25 mouse cellular contexts compared by ENCODE assay signal in the genomic region with DNA sequence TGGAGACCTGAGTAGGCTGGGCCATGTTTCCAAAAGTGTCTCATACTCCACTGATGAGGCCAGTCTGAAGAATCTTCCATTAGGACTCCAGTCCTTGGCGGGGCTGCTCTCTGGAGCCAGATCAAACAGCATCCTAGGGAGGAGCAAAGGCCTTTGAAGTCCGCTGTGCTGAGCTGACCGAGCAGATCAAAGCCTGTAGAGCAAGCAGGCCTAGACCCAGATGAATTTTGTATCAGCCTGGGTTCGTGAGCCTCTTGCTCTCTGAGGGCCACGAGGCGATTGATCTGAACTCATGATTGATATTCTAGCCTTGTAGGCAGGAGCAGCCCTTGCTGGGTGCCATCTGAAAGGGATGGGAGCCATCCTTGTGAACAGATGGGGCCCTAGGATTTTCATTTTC. TPM values are rescaled to one million over a fixed set of nuclear protein-coding genes. Genes with fewer than 3 reads are reported as not detected.
A peak's percentile ranks its signal among the peaks of the same experiment; 100 is the strongest.
DNase-seq lines count a peak whose midpoint lies in the region; ATAC-seq and TF ChIP-seq lines count a peak whose summit lies in the region.
"Had no signal": no experiment of that assay in that cellular context is flagged by ENCODE, and none has a peak within 500 bp of the region (broad histone marks: within the 10 kb centered on the region; RNA-seq: fewer than 3 reads in every experiment).

No protein-coding gene starts in this region.

- H3K9ac ChIP-seq in hindbrain, postnatal 0 days (replicated peaks; ENCODE audit: low read length): no peak overlapping the region
- no peak overlapping the region; the same call in 1 of the 2 replicates for H3K9ac ChIP-seq in midbrain, embryonic 13.5 days (replicated peaks)
- H3K9ac ChIP-seq in midbrain, postnatal 0 days (replicated peaks; ENCODE audit: low read length, poor library complexity, severe bottlenecking): peak overlapping the region; percentile 33; the same call in 1 of the 2 replicates
- H3K9ac ChIP-seq: limb, embryonic 15.5 days had no signal

- DNase-seq in adrenal gland, adult (ENCODE audit: inconsistent age in 2 of 2, low spot score in 1 of 2): peak; percentile 68 to 80
- DNase-seq in adrenal gland, adult 18-20 months (ENCODE audit: low spot score in 2 of 2): no peak
- no peak for DNase-seq in hindbrain, postnatal 0 days (ENCODE audit: low spot score)
- no peak for DNase-seq in hindbrain, embryonic 10.5 days (ENCODE audit: low spot score)
- no peak for DNase-seq in midbrain, embryonic 10.5 days (ENCODE audit: low spot score)
- DNase-seq in midbrain, postnatal 0 days (ENCODE audit: low spot score): no peak
- no peak for DNase-seq in urinary bladder, postnatal 25 days (ENCODE audit: low spot score)
- DNase-seq: cerebellum, adult 11 months; cerebellum, postnatal 14 days; gastrocnemius, postnatal 10 days; heart, adult 2 months; kidney, adult 18-20 months; kidney, postnatal 14 days; layer of hippocampus, adult 9-11 months; lung, adult 18-20 months; retina, postnatal 1 day; right cerebral cortex, postnatal 4 days; thymus, postnatal 14 days had no signal

- H3K9me3 ChIP-seq in hindbrain, postnatal 0 days (ENCODE audit: low read length): no peaks in the 10 kb centered on the region
- no peaks in the 10 kb centered on the region for H3K9me3 ChIP-seq in hindbrain, embryonic 10.5 days
- H3K9me3 ChIP-seq in midbrain, embryonic 13.5 days: no peaks in the 10 kb centered on the region
- H3K9me3 ChIP-seq in midbrain, embryonic 10.5 days (replicated peaks): no peaks in the 10 kb centered on the region
- H3K9me3 ChIP-seq in midbrain, postnatal 0 days (ENCODE audit: low read length): no peaks in the 10 kb centered on the region
- H3K9me3 ChIP-seq: embryonic facial prominence, embryonic 10.5 days; limb, embryonic 15.5 days had no signal

- H3K4me2 ChIP-seq in hindbrain, postnatal 0 days (ENCODE audit: low read depth, low read length): no peak overlapping the region
- H3K4me2 ChIP-seq in midbrain, embryonic 13.5 days (replicated peaks): no peak overlapping the region
- no peak overlapping the region for H3K4me2 ChIP-seq in midbrain, postnatal 0 days (ENCODE audit: low read depth, low read length, poor library complexity, severe bottlenecking)
- H3K4me2 ChIP-seq: limb, embryonic 15.5 days had no signal

- no peak overlapping the region for H3K4me3 ChIP-seq in hindbrain, postnatal 0 days (ENCODE audit: low read length)
- H3K4me3 ChIP-seq in hindbrain, embryonic 10.5 days: no peak overlapping the region
- H3K4me3 ChIP-seq in midbrain, embryonic 13.5 days (replicated peaks): no peak overlapping the region
- no peak overlapping the region for H3K4me3 ChIP-seq in midbrain, embryonic 10.5 days
- no peak overlapping the region for H3K4me3 ChIP-seq in midbrain, postnatal 0 days (ENCODE audit: low read depth, low read length)
- H3K4me3 ChIP-seq: embryonic facial prominence, embryonic 10.5 days; erythroblast, embryonic 14.5 days; heart, adult 2 months; limb, embryonic 15.5 days had no signal

- H3K27me3 ChIP-seq in hindbrain, postnatal 0 days (ENCODE audit: insufficient read depth, low read length): no peaks in the 10 kb centered on the region
- H3K27me3 ChIP-seq in hindbrain, embryonic 10.5 days (ENCODE audit: insufficient read depth, poor library complexity, severe bottlenecking): no peaks in the 10 kb centered on the region
- no peaks in the 10 kb centered on the region for H3K27me3 ChIP-seq in midbrain, embryonic 13.5 days
- no peaks in the 10 kb centered on the region for H3K27me3 ChIP-seq in midbrain, embryonic 10.5 days (ENCODE audit: low read depth, poor library complexity, severe bottlenecking)
- H3K27me3 ChIP-seq in midbrain, postnatal 0 days (ENCODE audit: insufficient read depth, low read length): no peaks in the 10 kb centered on the region
- H3K27me3 ChIP-seq: limb, embryonic 15.5 days had no signal

- 0 out of 2 replicates have a peak overlapping the region, but pooled peaks have one; percentile 87 for H3K27ac ChIP-seq in hindbrain, postnatal 0 days
- no peak overlapping the region for H3K27ac ChIP-seq in hindbrain, embryonic 10.5 days
- H3K27ac ChIP-seq in midbrain, embryonic 13.5 days: peak overlapping the region; percentile 83; the same call in 1 of the 2 replicates
- H3K27ac ChIP-seq in midbrain, embryonic 10.5 days (replicated peaks): no peak overlapping the region
- H3K27ac ChIP-seq in midbrain, postnatal 0 days (ENCODE audit: low read depth, low read length): peak overlapping the region; percentile 91
- H3K27ac ChIP-seq: embryonic facial prominence, embryonic 10.5 days; heart, adult 2 months; limb, embryonic 15.5 days had no signal

- H3K36me3 ChIP-seq in hindbrain, postnatal 0 days (ENCODE audit: insufficient read depth, low read length): no peaks in the 10 kb centered on the region; the same call in 1 of the 2 replicates
- H3K36me3 ChIP-seq in hindbrain, embryonic 10.5 days: peaks cover 97% of the 10 kb centered on the region
- peaks cover 11% of the 10 kb centered on the region; the same call in 1 of the 2 replicates for H3K36me3 ChIP-seq in midbrain, embryonic 13.5 days
- peaks cover 94% of the 10 kb centered on the region for H3K36me3 ChIP-seq in midbrain, embryonic 10.5 days
- H3K36me3 ChIP-seq in midbrain, postnatal 0 days (ENCODE audit: insufficient read depth, low read length): no peaks in the 10 kb centered on the region; the same call in 1 of the 2 replicates

- 68% methylated on average over 6 of the region's 6 CpGs for WGBS in hindbrain, postnatal 0 days
- 74% methylated on average over 6 of the region's 6 CpGs for WGBS in hindbrain, embryonic 10.5 days
- WGBS in midbrain, embryonic 13.5 days: 56% methylated on average over 6 of the region's 6 CpGs
- WGBS in midbrain, embryonic 10.5 days: 66% methylated on average over 6 of the region's 6 CpGs
- WGBS in midbrain, postnatal 0 days: 39% methylated on average over 6 of the region's 6 CpGs

- no peak for ATAC-seq in hindbrain, postnatal 0 days
- ATAC-seq in midbrain, embryonic 13.5 days: 0 out of 2 replicates have a peak, but pooled peaks have one; percentile 24
- ATAC-seq in midbrain, postnatal 0 days (ENCODE audit: low FRiP score): no peak; the same call in 1 of the 2 replicates
- ATAC-seq: hindbrain, embryonic 16.5 days had no signal

- peaks cover 7% of the 10 kb centered on the region for H3K4me1 ChIP-seq in hindbrain, postnatal 0 days (ENCODE audit: insufficient read depth, low read length)
- peaks cover 35% of the 10 kb centered on the region for H3K4me1 ChIP-seq in hindbrain, embryonic 10.5 days (replicated peaks)
- peaks cover 26% of the 10 kb centered on the region for H3K4me1 ChIP-seq in midbrain, embryonic 13.5 days (replicated peaks)
- peaks cover 41% of the 10 kb centered on the region for H3K4me1 ChIP-seq in midbrain, embryonic 10.5 days
- peaks cover 20% of the 10 kb centered on the region for H3K4me1 ChIP-seq in midbrain, postnatal 0 days (ENCODE audit: insufficient read depth, low read length)

- no peak for TF ChIP-seq CTCF in hindbrain, postnatal 0 days (IDR thresholded peaks at IDR 0.05; ENCODE audit: low read depth)
- no peak for TF ChIP-seq CTCF in midbrain, postnatal 0 days (IDR thresholded peaks at IDR 0.05)

RNA-seq across cellular contexts. Expression of a gene that starts 10.0 kb away (rescaled TPM):
- 1 to 10 TPM; 1.0 to 1.1 TPM for total RNA-seq in adrenal gland, adult 18-20 months (2021)
- total RNA-seq in hindbrain, postnatal 0 days (2014; rRNA removed): 8.4 and 23.3 TPM in 2 replicates
- 9.2 and 10.5 TPM in 2 replicates for polyA plus RNA-seq in hindbrain, postnatal 0 days (2015; fragmentation: Nextera tagmentation; extraction: Ambion mirVana)
- polyA plus RNA-seq in hindbrain, embryonic 10.5 days (2016; fragmentation: Nextera tagmentation; extraction: Ambion mirVana): 24.3 and 35.3 TPM in 2 replicates
- polyA plus RNA-seq in midbrain, embryonic 13.5 days (2015; fragmentation: Nextera tagmentation; extraction: Ambion mirVana): 15.0 and 15.1 TPM in 2 replicates
- 35.8 and 41.7 TPM in 2 replicates for polyA plus RNA-seq in midbrain, embryonic 10.5 days (2016; fragmentation: Nextera tagmentation; extraction: Ambion mirVana)
- 9.0 and 11.4 TPM in 2 replicates for total RNA-seq in midbrain, postnatal 0 days (2014; rRNA removed)
- 11.6 and 12.0 TPM in 2 replicates for polyA plus RNA-seq in midbrain, postnatal 0 days (2015; fragmentation: Nextera tagmentation; extraction: Ambion mirVana)

RNA-seq across cellular contexts. Expression of a gene that starts 15.4 kb away (rescaled TPM):
- 10 to 100 TPM; 14.2 to 22.1 TPM for total RNA-seq in adrenal gland, adult 18-20 months (2021)
- 6.0 and 12.8 TPM in 2 replicates for total RNA-seq in hindbrain, postnatal 0 days (2014; rRNA removed)
- polyA plus RNA-seq in hindbrain, postnatal 0 days (2015; fragmentation: Nextera tagmentation; extraction: Ambion mirVana): 6.2 and 7.4 TPM in 2 replicates
- polyA plus RNA-seq in hindbrain, embryonic 10.5 days (2016; fragmentation: Nextera tagmentation; extraction: Ambion mirVana): 8.5 and 9.6 TPM in 2 replicates
- polyA plus RNA-seq in midbrain, embryonic 13.5 days (2015; fragmentation: Nextera tagmentation; extraction: Ambion mirVana): 3.5 and 4.7 TPM in 2 replicates
- polyA plus RNA-seq in midbrain, embryonic 10.5 days (2016; fragmentation: Nextera tagmentation; extraction: Ambion mirVana): 6.5 and 8.1 TPM in 2 replicates
- total RNA-seq in midbrain, postnatal 0 days (2014; rRNA removed): 1.9 and 4.2 TPM in 2 replicates
- polyA plus RNA-seq in midbrain, postnatal 0 days (2015; fragmentation: Nextera tagmentation; extraction: Ambion mirVana): 5.0 and 5.7 TPM in 2 replicates

RNA-seq across cellular contexts. Expression of a gene that starts 23.0 kb away (rescaled TPM):
- under 1 TPM in 1 of 2 experiments, not detected in 1; 0.29 TPM for total RNA-seq in adrenal gland, adult 18-20 months (2021)
- 0.18 and 0.78 TPM in 2 replicates for total RNA-seq in hindbrain, postnatal 0 days (2014; rRNA removed)
- 0.54 TPM in 1 of 2 replicates, not detected in the other for polyA plus RNA-seq in hindbrain, postnatal 0 days (2015; fragmentation: Nextera tagmentation; extraction: Ambion mirVana)
- polyA plus RNA-seq in hindbrain, embryonic 10.5 days (2016; fragmentation: Nextera tagmentation; extraction: Ambion mirVana): 1.5 and 1.8 TPM in 2 replicates
- polyA plus RNA-seq in midbrain, embryonic 13.5 days (2015; fragmentation: Nextera tagmentation; extraction: Ambion mirVana): 0.66 and 1.3 TPM in 2 replicates
- 0.83 and 1.2 TPM in 2 replicates for polyA plus RNA-seq in midbrain, embryonic 10.5 days (2016; fragmentation: Nextera tagmentation; extraction: Ambion mirVana)
- total RNA-seq in midbrain, postnatal 0 days (2014; rRNA removed): 0.55 TPM in 1 of 2 replicates, not detected in the other
- 0.33 and 0.48 TPM in 2 replicates for polyA plus RNA-seq in midbrain, postnatal 0 days (2015; fragmentation: Nextera tagmentation; extraction: Ambion mirVana)
- total RNA-seq: heart, adult 2 months; megakaryocyte, adult 5-6 weeks; neutrophil, adult 5-6 weeks had no signal

RNA-seq across cellular contexts. Expression of a gene that starts 24.4 kb away (rescaled TPM):
- total RNA-seq in adrenal gland, adult 18-20 months (2021): 1 to 10 TPM; 4.2 to 6.2 TPM
- total RNA-seq in hindbrain, postnatal 0 days (2014; rRNA removed): 80.1 and 87.4 TPM in 2 replicates
- polyA plus RNA-seq in hindbrain, postnatal 0 days (2015; fragmentation: Nextera tagmentation; extraction: Ambion mirVana): 59.1 and 61.5 TPM in 2 replicates
- 13.0 and 13.1 TPM in 2 replicates for polyA plus RNA-seq in hindbrain, embryonic 10.5 days (2016; fragmentation: Nextera tagmentation; extraction: Ambion mirVana)
- polyA plus RNA-seq in midbrain, embryonic 13.5 days (2015; fragmentation: Nextera tagmentation; extraction: Ambion mirVana): 18.9 and 19.9 TPM in 2 replicates
- polyA plus RNA-seq in midbrain, embryonic 10.5 days (2016; fragmentation: Nextera tagmentation; extraction: Ambion mirVana): 20.9 and 23.0 TPM in 2 replicates
- 133 and 153 TPM in 2 replicates for total RNA-seq in midbrain, postnatal 0 days (2014; rRNA removed)
- polyA plus RNA-seq in midbrain, postnatal 0 days (2015; fragmentation: Nextera tagmentation; extraction: Ambion mirVana): 136 and 149 TPM in 2 replicates
- total RNA-seq: heart, adult 2 months; neutrophil, adult 5-6 weeks had no signal

RNA-seq across cellular contexts. Expression of a gene that starts 25.8 kb away (rescaled TPM):
- total RNA-seq in adrenal gland, adult 18-20 months (2021): 1 to 10 TPM; 4.3 to 6.4 TPM
- total RNA-seq in hindbrain, postnatal 0 days (2014; rRNA removed): 5.5 and 7.3 TPM in 2 replicates
- polyA plus RNA-seq in hindbrain, postnatal 0 days (2015; fragmentation: Nextera tagmentation; extraction: Ambion mirVana): 16.6 and 18.0 TPM in 2 replicates
- polyA plus RNA-seq in hindbrain, embryonic 10.5 days (2016; fragmentation: Nextera tagmentation; extraction: Ambion mirVana): 59.8 and 61.0 TPM in 2 replicates
- polyA plus RNA-seq in midbrain, embryonic 13.5 days (2015; fragmentation: Nextera tagmentation; extraction: Ambion mirVana): 13.2 and 13.5 TPM in 2 replicates
- polyA plus RNA-seq in midbrain, embryonic 10.5 days (2016; fragmentation: Nextera tagmentation; extraction: Ambion mirVana): 29.7 and 32.1 TPM in 2 replicates
- total RNA-seq in midbrain, postnatal 0 days (2014; rRNA removed): 12.3 and 14.8 TPM in 2 replicates
- polyA plus RNA-seq in midbrain, postnatal 0 days (2015; fragmentation: Nextera tagmentation; extraction: Ambion mirVana): 16.2 and 18.1 TPM in 2 replicates

Comparison
In these comparisons a context has a peak if more than half of its experiments do, and no peak if none do; other contexts are left out.
1. DNase-seq: peak in adrenal gland, adult (2 of 2); none in adrenal gland, adult 18-20 months (0 of 2), hindbrain, postnatal 0 days (single experiment), hindbrain, embryonic 10.5 days (single experiment), midbrain, embryonic 10.5 days (single experiment), midbrain, postnatal 0 days (single experiment) and urinary bladder, postnatal 25 days (single experiment).
2. H3K27ac ChIP-seq: peak in hindbrain, postnatal 0 days (single experiment), midbrain, embryonic 13.5 days (single experiment) and midbrain, postnatal 0 days (single experiment); none in hindbrain, embryonic 10.5 days (single experiment) and midbrain, embryonic 10.5 days (single experiment).